Mouse (Mus musculus): ENCODE measurements around the gene Cpne1.

- TF ChIP-seq POLR2A (IDR thresholded peaks at IDR 0.05; ENCODE audit: borderline replicate concordance, low read depth, low read length) (no peak), CTCF (IDR thresholded peaks at IDR 0.05; ENCODE audit: low read depth, low read length) (no peak)
Measured at GRCm38 (mm10) chr2:156079674-156080073, 32.1 kb downstream of the Cpne1 start.
